20 mouse cellular contexts compared by ENCODE assay signal in the genomic region with DNA sequence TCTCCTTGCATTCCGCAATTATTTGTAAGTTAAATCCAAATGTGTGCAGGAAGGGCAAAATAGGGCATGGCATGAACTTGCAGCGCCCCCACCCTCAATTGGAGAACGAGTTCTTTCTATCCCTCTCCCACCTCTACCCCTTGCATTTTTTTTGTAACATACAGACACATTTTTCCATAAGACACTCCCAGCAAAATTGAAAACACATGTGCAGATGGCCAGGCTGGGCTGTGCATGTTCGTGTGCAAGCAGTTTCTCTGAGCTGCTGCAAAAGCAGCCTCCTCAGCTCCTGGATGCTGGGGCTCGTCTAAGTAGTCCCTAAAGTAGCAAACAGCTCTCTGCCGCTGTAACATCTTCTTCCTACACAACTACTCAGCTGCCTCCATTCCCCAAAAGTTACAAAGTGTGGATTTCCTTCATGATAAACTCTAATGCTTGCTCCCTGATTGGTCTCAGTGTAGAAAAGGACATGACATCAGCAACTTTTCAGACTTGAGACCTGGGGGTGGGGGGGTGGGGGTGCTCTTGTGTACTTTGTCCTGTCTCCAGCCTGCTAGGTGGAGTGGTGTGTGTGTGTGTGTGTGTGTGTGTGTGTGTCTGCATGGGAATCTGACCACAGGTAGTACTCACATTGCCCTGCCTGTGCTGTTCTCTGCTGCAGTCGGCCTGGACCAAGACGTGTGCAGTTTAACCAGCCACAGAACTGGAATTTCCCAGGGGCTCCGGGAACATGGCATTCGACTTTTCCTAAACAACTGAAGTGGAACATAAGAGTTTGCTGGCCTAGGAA. TPM values are rescaled to one million over a fixed set of nuclear protein-coding genes. Genes with fewer than 3 reads are reported as not detected.
DNase-seq lines count a peak whose midpoint lies in the region; ATAC-seq lines count a peak whose summit lies in the region.
"Had no signal": no experiment of that assay in that cellular context is flagged by ENCODE, and none has a peak within 500 bp of the region (broad histone marks: within the 10 kb centered on the region; RNA-seq: fewer than 3 reads in every experiment).

Gene Asb9, plus strand, starts transcription at position 619 of the 790 bp plus-strand sequence.

- H3K27ac ChIP-seq in embryonic facial prominence, embryonic 13.5 days = 0 out of 2 replicates have a peak within 1 kb of the TSS, but pooled peaks have one; percentile 28
- H3K27ac ChIP-seq in kidney, embryonic 16.5 days (ENCODE audit: low read length) = peak within 1 kb of the TSS; percentile 66; the same call in 1 of the 2 replicates
- peak within 1 kb of the TSS; percentile 48; the same call in 1 of the 2 replicates for H3K27ac ChIP-seq in limb, embryonic 13.5 days
- H3K27ac ChIP-seq: hindbrain, postnatal 0 days; liver, embryonic 13.5 days had no signal

- no peaks in the 10 kb centered on the region for H3K36me3 ChIP-seq in embryonic facial prominence, embryonic 13.5 days
- no peaks in the 10 kb centered on the region for H3K36me3 ChIP-seq in kidney, embryonic 16.5 days (ENCODE audit: insufficient read depth, low read length)
- H3K36me3 ChIP-seq in limb, embryonic 13.5 days = no peaks in the 10 kb centered on the region
- H3K36me3 ChIP-seq: liver, embryonic 13.5 days had no signal

- H3K4me2 ChIP-seq in embryonic facial prominence, embryonic 13.5 days = 0 out of 2 replicates have a peak within 1 kb of the TSS, but pooled peaks have one; percentile 7
- H3K4me2 ChIP-seq in kidney, embryonic 16.5 days (replicated peaks; ENCODE audit: low read depth, low read length) = no peak within 1 kb of the TSS
- H3K4me2 ChIP-seq in limb, embryonic 13.5 days (replicated peaks) = peak within 1 kb of the TSS; percentile 27
- H3K4me2 ChIP-seq: liver, embryonic 13.5 days had no signal

- H3K9ac ChIP-seq in embryonic facial prominence, embryonic 13.5 days = no peak within 1 kb of the TSS
- H3K9ac ChIP-seq in kidney, embryonic 16.5 days (replicated peaks; ENCODE audit: low read length) = no peak within 1 kb of the TSS
- H3K9ac ChIP-seq in limb, embryonic 13.5 days = no peak within 1 kb of the TSS
- H3K9ac ChIP-seq: liver, embryonic 13.5 days had no signal

- H3K4me3 ChIP-seq in embryonic facial prominence, embryonic 13.5 days = no peak within 1 kb of the TSS
- no peak within 1 kb of the TSS for H3K4me3 ChIP-seq in kidney, embryonic 16.5 days (ENCODE audit: low read length)
- no peak within 1 kb of the TSS for H3K4me3 ChIP-seq in limb, embryonic 13.5 days
- H3K4me3 ChIP-seq: erythroblast, embryonic 14.5 days; liver, embryonic 13.5 days had no signal

- 44% methylated on average over 10 of the region's 10 CpGs for WGBS in embryonic facial prominence, embryonic 13.5 days
- WGBS in kidney, embryonic 16.5 days = 66% methylated on average over 10 of the region's 10 CpGs
- WGBS in limb, embryonic 13.5 days = 41% methylated on average over 10 of the region's 10 CpGs

- ATAC-seq in embryonic facial prominence, embryonic 13.5 days (ENCODE audit: insufficient number of reproducible peaks, insufficient read depth, low FRiP score, low TSS enrichment, low read depth) = 0 out of 2 replicates have a peak, but pooled peaks have one; percentile 37
- peak; percentile 84; the same call in 1 of the 2 replicates for ATAC-seq in kidney, embryonic 16.5 days (ENCODE audit: low FRiP score, low TSS enrichment)
- ATAC-seq in limb, embryonic 13.5 days (ENCODE audit: low FRiP score, low read depth) = peak; percentile 80
- ATAC-seq: hindbrain, postnatal 0 days; lung, postnatal 0 days had no signal

- peak; percentile 10 for DNase-seq in embryo, embryonic 10 days (ENCODE audit: low spot score)
- no peak for DNase-seq in embryo, embryonic 9.5 days (ENCODE audit: extremely low spot score)
- DNase-seq in ovary, postnatal 36 days (ENCODE audit: low spot score) = no peak
- no peak for DNase-seq in gastrocnemius, postnatal 4 days (ENCODE audit: low spot score in 2 of 2)
- no peak for DNase-seq in cerebellum, postnatal 10 days
- DNase-seq: adrenal gland, adult 2 months; cerebellum, postnatal 25 days; heart, adult 11 months; liver, embryonic 13.5 days; thymus, adult 2 months had no signal

- peaks cover 37% of the 10 kb centered on the region for H3K27me3 ChIP-seq in embryonic facial prominence, embryonic 13.5 days
- H3K27me3 ChIP-seq in kidney, embryonic 16.5 days (ENCODE audit: insufficient read depth, low read length) = peaks cover 8% of the 10 kb centered on the region; the same call in 1 of the 2 replicates
- peaks cover 14% of the 10 kb centered on the region for H3K27me3 ChIP-seq in limb, embryonic 13.5 days
- H3K27me3 ChIP-seq: liver, embryonic 13.5 days had no signal

- peaks cover 5% of the 10 kb centered on the region; the same call in 1 of the 2 replicates for H3K4me1 ChIP-seq in embryonic facial prominence, embryonic 13.5 days
- no peaks in the 10 kb centered on the region for H3K4me1 ChIP-seq in kidney, embryonic 16.5 days (ENCODE audit: insufficient read depth, low read length)
- 0 out of 2 replicates have a peak, but pooled peaks cover 6% of the 10 kb centered on the region for H3K4me1 ChIP-seq in limb, embryonic 13.5 days
- H3K4me1 ChIP-seq: liver, embryonic 13.5 days had no signal

- no peaks in the 10 kb centered on the region for H3K9me3 ChIP-seq in embryonic facial prominence, embryonic 13.5 days
- H3K9me3 ChIP-seq in kidney, embryonic 16.5 days (ENCODE audit: low read length) = no peaks in the 10 kb centered on the region
- no peaks in the 10 kb centered on the region for H3K9me3 ChIP-seq in limb, embryonic 13.5 days
- H3K9me3 ChIP-seq: liver, embryonic 13.5 days had no signal

RNA-seq across cellular contexts. Expression of gene Asb9, which starts in this region (rescaled TPM):
- polyA plus RNA-seq in embryonic facial prominence, embryonic 13.5 days (2015; fragmentation: Nextera tagmentation; extraction: Ambion mirVana) = 1.6 and 2.0 TPM in 2 replicates
- polyA plus RNA-seq in kidney, embryonic 16.5 days (2015; fragmentation: Nextera tagmentation; extraction: Ambion mirVana) = 22.1 and 22.6 TPM in 2 replicates
- polyA plus RNA-seq in limb, embryonic 13.5 days (2015; fragmentation: Nextera tagmentation; extraction: Ambion mirVana) = 1.4 and 1.6 TPM in 2 replicates
- total RNA-seq in gastrocnemius, postnatal 4 days (2021) = not detected
- total RNA-seq: adrenal gland, adult 2 months; hindbrain, postnatal 0 days; layer of hippocampus, adult 8-10 months; megakaryocyte-erythroid progenitor cell, adult 5-6 weeks had no signal
- polyA plus RNA-seq: adrenal gland, adult 2 months; erythroblast, embryonic 14.5 days; frontal cortex, adult 2 months; heart, embryonic 16.5 days; hindbrain, postnatal 0 days; lung, postnatal 0 days; thymus, adult 2 months had no signal
